Mouse (Mus musculus) heart, embryonic 13.5 days (tissue): Measurements from ENCODE around the gene Zfp62. TPM values are rescaled to one million over a fixed set of nuclear protein-coding genes. Genes with fewer than 3 reads are reported as not detected.

Experiments
- ATAC-seq: fragments of 200-750 bp; cut with Nextera tagmentation; 2 replicates; pipeline ENCODE4 v1.8.0; 2017; ENCODE audit warnings: moderate TSS enrichment; ENCODE audit not compliant: insufficient number of reproducible peaks, low FRiP score, low TSS enrichment; ENCODE audit errors: extremely low read depth
- H3K27ac ChIP-seq: fragments of 300-500 bp; sonication (generic); replicated peaks from 2 replicates; pipeline ENCODE4 v1.5.1; 2015; ENCODE audit warnings: moderate library complexity, mild to moderate bottlenecking, inconsistent platforms
- H3K27me3 ChIP-seq: fragments of 300-500 bp; sonication (generic); replicated peaks from 2 replicates; pipeline ENCODE4 v1.6.1; 2015; ENCODE audit warnings: mild to moderate bottlenecking, inconsistent platforms
- H3K36me3 ChIP-seq: fragments of 300-500 bp; sonication (generic); 2 replicates; pipeline ENCODE4 v1.6.1; 2015; ENCODE audit warnings: mild to moderate bottlenecking, inconsistent platforms
- H3K4me1 ChIP-seq: fragments of 300-500 bp; sonication (generic); 2 replicates; pipeline ENCODE4 v1.6.1; 2015; ENCODE audit warnings: inconsistent platforms
- H3K4me2 ChIP-seq: fragments of 300-500 bp; sonication (generic); 2 replicates; pipeline ENCODE4 v1.6.1; 2015; ENCODE audit warnings: inconsistent platforms, mild to moderate bottlenecking, moderate library complexity
- H3K4me3 ChIP-seq: fragments of 300-500 bp; sonication (generic); 2 replicates; pipeline ENCODE4 v1.5.1; 2015; ENCODE audit warnings: moderate library complexity, mild to moderate bottlenecking, inconsistent platforms
- H3K9ac ChIP-seq: fragments of 300-500 bp; sonication (generic); 2 replicates; pipeline ENCODE4 v1.6.1; 2015; ENCODE audit warnings: inconsistent platforms, mild to moderate bottlenecking, moderate library complexity
- H3K9me3 ChIP-seq: fragments of 300-500 bp; sonication (generic); 2 replicates; pipeline ENCODE4 v1.6.1; 2016; ENCODE audit warnings: inconsistent platforms
- WGBS: fragments of 180-500 bp; shearing (Covaris S2); methylation state at CpG from one replicate; pipeline ENCODE4 v1.1.7; 2015; ENCODE audit warnings: mixed read lengths; 5-methylcytosine and 5-hydroxymethylcytosine counted together
- polyA plus RNA-seq: library from polyadenylated mRNA; unstranded; fragments of >200 nt; fragmentation: Nextera tagmentation; extraction: Ambion mirVana; gene quantifications from 2 replicates; pipeline ENCODE4 v1.2.1, GENCODE M21; 2015

Zfp62 gene
- polyA plus RNA-seq, 1 experiment from 2014 or later, result 24.9 TPM

GRCm38 (mm10) chr11:49207495-49207894, 4.4 kb downstream of the Zfp62 start:
- H3K9ac ChIP-seq, result no peak overlapping the region
- H3K27ac ChIP-seq, result no peak overlapping the region
- no peak overlapping the region for H3K4me2 ChIP-seq
- peaks cover 26% of the 10 kb centered on the region for H3K4me1 ChIP-seq
- no peak overlapping the region for H3K4me3 ChIP-seq
- 86% methylated on average over 1 of the region's 1 CpGs for WGBS
- no peaks in the 10 kb centered on the region for H3K9me3 ChIP-seq
- ATAC-seq, result no peak
- H3K36me3 ChIP-seq, result peaks cover 20% of the 10 kb centered on the region
- no peaks in the 10 kb centered on the region for H3K27me3 ChIP-seq

- Histone ChIP-seq H3K27me3 (no peaks in the 10 kb centered on the region), H3K9me3 (no peaks in the 10 kb centered on the region), H3K27ac (no peak overlapping the region), H3K36me3 (peaks cover 55% of the 10 kb centered on the region), H3K4me2 (no peak overlapping the region), H3K9ac (no peak overlapping the region), H3K4me3 (no peak overlapping the region), H3K4me1 (peaks cover under 1% of the 10 kb centered on the region; the same call in 1 of the 2 replicates)
- no peak for ATAC-seq
These were observed 9.5 kb downstream of the Zfp62 start for GRCm38 (mm10) chr11:49212577-49212976.

- 95% methylated on average over 1 of the region's 1 CpGs for WGBS
- no peak for ATAC-seq
These were observed 10.4 kb downstream of the Zfp62 start for GRCm38 (mm10) chr11:49213505-49213904.

GRCm38 (mm10) chr11:49219271-49219670, 16.2 kb downstream of the Zfp62 start:
- H3K27me3 ChIP-seq, result no peaks in the 10 kb centered on the region
- H3K4me1 ChIP-seq, result no peaks in the 10 kb centered on the region
- 92% methylated on average over 2 of the region's 2 CpGs for WGBS
- H3K9me3 ChIP-seq, result no peaks in the 10 kb centered on the region
- ATAC-seq, result no peak
- peaks cover 37% of the 10 kb centered on the region for H3K36me3 ChIP-seq
- H3K4me2 ChIP-seq, result no peak overlapping the region
- no peak overlapping the region for H3K9ac ChIP-seq
- H3K27ac ChIP-seq, result no peak overlapping the region
- no peak overlapping the region for H3K4me3 ChIP-seq

More at GRCm38 (mm10) chr11:49213505-49213904, 10.4 kb downstream of the Zfp62 start:
- no peak overlapping the region for H3K27ac ChIP-seq
- H3K9me3 ChIP-seq, result no peaks in the 10 kb centered on the region
- H3K9ac ChIP-seq, result no peak overlapping the region
- no peaks in the 10 kb centered on the region for H3K4me1 ChIP-seq
- H3K27me3 ChIP-seq, result no peaks in the 10 kb centered on the region
- peaks cover 52% of the 10 kb centered on the region for H3K36me3 ChIP-seq
- H3K4me3 ChIP-seq, result no peak overlapping the region
- H3K4me2 ChIP-seq, result no peak overlapping the region

- no peak for ATAC-seq
- H3K9ac ChIP-seq, result no peak overlapping the region
- H3K27ac ChIP-seq, result no peak overlapping the region
- H3K4me2 ChIP-seq, result no peak overlapping the region
- H3K4me3 ChIP-seq, result no peak overlapping the region
- H3K4me1 ChIP-seq, result no peaks in the 10 kb centered on the region
- H3K36me3 ChIP-seq, result peaks cover 2% of the 10 kb centered on the region; the same call in 1 of the 2 replicates
- no peaks in the 10 kb centered on the region for H3K27me3 ChIP-seq
- WGBS, result 68% methylated on average over 1 of the region's 1 CpGs
- H3K9me3 ChIP-seq, result no peaks in the 10 kb centered on the region
These were observed 21.4 kb downstream of the Zfp62 start for GRCm38 (mm10) chr11:49224455-49224854.

- ATAC-seq, result no peak
- Histone ChIP-seq H3K36me3 (no peaks in the 10 kb centered on the region), H3K4me3 (no peak overlapping the region), H3K9ac (no peak overlapping the region), H3K9me3 (no peaks in the 10 kb centered on the region), H3K27ac (no peak overlapping the region), H3K4me2 (no peak overlapping the region), H3K27me3 (no peaks in the 10 kb centered on the region), H3K4me1 (no peaks in the 10 kb centered on the region)
- WGBS, result 71% methylated on average over 3 of the region's 3 CpGs
These were observed 29.7 kb downstream of the Zfp62 start for GRCm38 (mm10) chr11:49232781-49233180.

GRCm38 (mm10) chr11:49235459-49236207, 32.5 kb downstream of the Zfp62 start:
- Histone ChIP-seq H3K36me3 (no peaks in the 10 kb centered on the region), H3K4me3 (no peak overlapping the region), H3K9me3 (no peaks in the 10 kb centered on the region), H3K27me3 (no peaks in the 10 kb centered on the region), H3K9ac (no peak overlapping the region), H3K4me1 (no peaks in the 10 kb centered on the region), H3K27ac (no peak overlapping the region), H3K4me2 (no peak overlapping the region)
- ATAC-seq, result no peak
- WGBS, result 55% methylated on average over 3 of the region's 3 CpGs

- Histone ChIP-seq H3K4me1 (no peaks in the 10 kb centered on the region), H3K27me3 (no peaks in the 10 kb centered on the region), H3K4me2 (no peak overlapping the region), H3K36me3 (no peaks in the 10 kb centered on the region), H3K27ac (no peak overlapping the region), H3K4me3 (no peak overlapping the region), H3K9me3 (no peaks in the 10 kb centered on the region), H3K9ac (no peak overlapping the region)
- WGBS, result 71% methylated on average over 1 of the region's 1 CpGs
- ATAC-seq, result no peak
These were observed 33.8 kb downstream of the Zfp62 start for GRCm38 (mm10) chr11:49236891-49237290.

- H3K27ac ChIP-seq, result no peak overlapping the region
- ATAC-seq, result no peak
These were observed 34.4 kb downstream of the Zfp62 start for GRCm38 (mm10) chr11:49237532-49237931.

GRCm38 (mm10) chr11:49240310-49240709, 37.2 kb downstream of the Zfp62 start:
- H3K9ac ChIP-seq, result no peak overlapping the region
- no peaks in the 10 kb centered on the region for H3K27me3 ChIP-seq
- no peak overlapping the region for H3K4me3 ChIP-seq
- no peaks in the 10 kb centered on the region for H3K9me3 ChIP-seq
- H3K36me3 ChIP-seq, result no peaks in the 10 kb centered on the region
- no peak for ATAC-seq
- no peak overlapping the region for H3K4me2 ChIP-seq
- 73% methylated on average over 1 of the region's 1 CpGs for WGBS
- peaks cover 14% of the 10 kb centered on the region for H3K4me1 ChIP-seq
- H3K27ac ChIP-seq, result no peak overlapping the region

More at GRCm38 (mm10) chr11:49237532-49237931, 34.4 kb downstream of the Zfp62 start:
- Histone ChIP-seq H3K36me3 (no peaks in the 10 kb centered on the region), H3K4me1 (no peaks in the 10 kb centered on the region), H3K4me2 (no peak overlapping the region), H3K9ac (no peak overlapping the region), H3K27me3 (no peaks in the 10 kb centered on the region), H3K4me3 (no peak overlapping the region), H3K9me3 (no peaks in the 10 kb centered on the region)
- WGBS, result 42% methylated on average over 2 of the region's 2 CpGs

GRCm38 (mm10) chr11:49240874-49241273, 37.8 kb downstream of the Zfp62 start:
- Histone ChIP-seq H3K4me1 (peaks cover 19% of the 10 kb centered on the region), H3K4me3 (no peak overlapping the region), H3K9ac (no peak overlapping the region), H3K27me3 (no peaks in the 10 kb centered on the region), H3K9me3 (no peaks in the 10 kb centered on the region), H3K36me3 (no peaks in the 10 kb centered on the region), H3K4me2 (no peak overlapping the region), H3K27ac (no peak overlapping the region)
- 66% methylated on average over 4 of the region's 4 CpGs for WGBS
- no peak for ATAC-seq

- Histone ChIP-seq H3K4me3 (no peak overlapping the region), H3K4me2 (no peak overlapping the region), H3K4me1 (peaks cover 25% of the 10 kb centered on the region), H3K36me3 (no peaks in the 10 kb centered on the region), H3K9me3 (no peaks in the 10 kb centered on the region), H3K27ac (no peak overlapping the region), H3K27me3 (no peaks in the 10 kb centered on the region), H3K9ac (no peak overlapping the region)
- ATAC-seq, result no peak
- 25% methylated on average over 1 of the region's 1 CpGs for WGBS
These were observed 38.4 kb downstream of the Zfp62 start for GRCm38 (mm10) chr11:49241471-49241870.
